Mouse (Mus musculus) NIH3T3 (cell line): ENCODE results near the gene Cxcl17.
A peak's percentile ranks its signal among the peaks of the same experiment; 100 is the strongest.
"Not testable (repeated sequence)": the region's sequence is repeated elsewhere in the genome, so short reads cannot be mapped to it uniquely, and the experiment has no call there.

Source experiments
- DNase-seq: peaks from one replicate; pipeline ENCODE4 v3.0.0-alpha.2; 2012; ENCODE audit warnings: low read depth

The Cxcl17 gene

DNA sequence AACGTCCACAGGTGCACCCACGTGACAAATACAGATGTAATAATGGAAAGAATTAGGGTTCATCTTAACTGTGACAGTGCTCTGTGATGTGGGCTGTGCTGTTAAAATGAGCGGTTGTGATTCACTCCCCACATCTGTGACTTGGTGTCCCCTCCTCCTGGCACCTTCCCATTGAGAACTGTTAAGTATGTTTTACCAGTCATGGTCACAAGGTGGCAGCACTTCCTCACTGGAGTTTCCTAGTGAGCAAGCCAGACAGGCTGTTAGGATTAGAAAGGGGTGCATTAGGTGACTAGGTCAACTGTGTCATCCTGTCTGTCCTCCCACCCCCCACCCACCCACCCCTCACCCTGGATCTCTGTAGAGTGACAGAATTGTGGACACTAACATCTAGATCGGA is 11.7 kb upstream of the Cxcl17 start:
- DNase-seq: peak; percentile 89

DNA sequence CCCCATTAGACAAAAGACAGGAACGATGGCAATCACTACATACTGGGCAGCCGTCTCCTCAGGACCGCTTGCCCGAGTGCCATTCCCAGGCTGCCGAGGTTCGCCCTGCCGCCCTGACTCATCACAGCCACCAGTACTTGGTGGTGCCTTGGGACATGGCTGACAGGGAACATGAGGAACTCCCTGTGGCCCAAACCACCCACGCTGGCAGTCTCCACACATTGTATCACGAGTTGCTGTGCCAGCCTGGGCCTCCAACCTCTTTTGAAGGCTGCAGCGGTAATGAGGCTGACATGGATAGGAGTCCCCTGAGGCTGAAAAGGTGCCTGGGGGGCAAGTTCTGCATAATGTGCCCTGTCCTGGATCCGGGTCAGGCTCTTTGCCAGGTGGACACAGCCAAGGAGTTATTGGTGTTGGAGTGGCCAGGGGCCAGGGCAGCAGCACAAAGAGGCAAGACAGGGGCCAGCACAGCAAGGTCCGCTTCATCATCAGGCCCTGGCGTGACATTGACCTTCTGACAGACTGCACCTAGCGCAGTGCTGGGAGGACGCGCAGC is 9.7 kb upstream of the Cxcl17 start:
- no peak for DNase-seq

DNA sequence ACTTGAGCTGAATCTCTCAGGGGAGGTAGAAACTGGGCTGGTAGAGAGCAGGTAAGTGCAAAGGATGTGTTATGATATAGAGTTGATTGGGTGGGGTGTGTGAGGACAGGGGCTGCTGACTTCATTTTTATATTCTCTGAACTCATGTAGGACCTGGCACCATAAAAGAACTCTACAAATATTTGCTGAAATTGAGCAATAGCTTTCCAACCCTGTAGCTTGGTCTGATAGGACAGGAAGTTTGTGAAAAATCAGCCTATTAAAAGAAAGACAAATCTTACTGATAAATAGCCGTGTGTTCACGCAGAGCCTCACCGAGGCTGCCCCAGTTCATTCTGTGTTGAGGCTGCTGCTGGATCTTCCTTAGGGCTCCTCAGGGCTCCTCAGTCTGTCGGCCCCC is 7.3 kb upstream of the Cxcl17 start:
- DNase-seq: no peak

DNA sequence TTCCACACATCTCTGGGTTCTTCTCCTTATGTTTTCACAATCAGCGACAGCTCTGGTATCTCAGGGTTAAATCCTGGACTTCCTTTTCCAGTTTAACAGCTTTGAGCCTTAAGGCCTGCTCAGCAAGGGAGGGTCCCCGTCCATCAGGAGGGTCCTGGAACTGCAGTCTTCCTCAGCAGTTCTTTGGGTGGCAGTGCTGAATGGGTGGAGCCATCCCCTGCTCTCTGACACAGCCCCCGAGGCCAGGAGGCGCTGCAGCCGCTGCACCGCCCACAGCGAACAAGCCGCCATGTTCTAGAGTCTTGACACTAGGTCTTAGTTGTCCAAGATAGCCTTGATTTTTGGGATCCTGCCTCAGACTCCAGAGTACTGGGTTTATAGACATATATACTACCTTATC is 6.8 kb upstream of the Cxcl17 start:
- no peak for DNase-seq

DNA sequence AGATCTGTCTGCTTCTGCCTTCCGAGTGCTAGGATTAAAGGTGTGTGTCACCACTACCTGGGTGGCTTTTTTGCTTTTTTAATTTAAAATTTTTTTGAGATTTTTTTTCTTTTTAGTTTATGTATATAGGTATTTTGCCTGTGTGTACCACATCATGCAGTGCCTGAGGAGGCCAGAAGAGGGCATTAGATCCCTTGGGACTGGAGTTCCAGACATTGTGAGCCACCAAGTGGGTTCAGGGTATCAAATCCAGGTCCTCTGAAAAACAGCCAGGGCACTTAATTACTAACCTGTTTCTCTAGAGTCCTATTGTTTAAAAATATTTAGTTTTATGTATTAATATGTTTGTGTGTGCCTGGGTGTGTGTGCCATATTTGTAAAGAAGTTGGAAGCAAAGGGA is 4.9 kb upstream of the Cxcl17 start:
- DNase-seq: peak; percentile 35

DNA sequence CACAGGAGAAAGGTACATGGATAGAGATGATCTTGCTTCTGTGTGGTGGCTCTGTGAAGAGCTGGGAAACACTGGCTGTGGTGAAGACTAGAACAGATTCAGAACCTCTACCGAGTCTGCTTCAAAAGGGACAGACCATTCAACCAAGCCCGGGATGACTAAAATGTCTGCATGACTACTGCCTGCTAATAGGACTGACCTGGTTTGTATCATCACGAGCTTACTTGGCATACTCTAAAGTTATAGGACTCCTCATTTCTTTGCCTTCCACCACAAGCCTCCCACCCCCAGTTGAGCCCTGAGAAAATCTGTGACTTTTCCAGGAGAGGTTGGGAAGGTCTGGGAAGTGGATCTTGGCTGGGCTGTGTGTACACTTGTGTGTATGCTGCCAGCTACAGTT is 825 bp downstream of the Cxcl17 start:
- peak; percentile 46 for DNase-seq

DNA sequence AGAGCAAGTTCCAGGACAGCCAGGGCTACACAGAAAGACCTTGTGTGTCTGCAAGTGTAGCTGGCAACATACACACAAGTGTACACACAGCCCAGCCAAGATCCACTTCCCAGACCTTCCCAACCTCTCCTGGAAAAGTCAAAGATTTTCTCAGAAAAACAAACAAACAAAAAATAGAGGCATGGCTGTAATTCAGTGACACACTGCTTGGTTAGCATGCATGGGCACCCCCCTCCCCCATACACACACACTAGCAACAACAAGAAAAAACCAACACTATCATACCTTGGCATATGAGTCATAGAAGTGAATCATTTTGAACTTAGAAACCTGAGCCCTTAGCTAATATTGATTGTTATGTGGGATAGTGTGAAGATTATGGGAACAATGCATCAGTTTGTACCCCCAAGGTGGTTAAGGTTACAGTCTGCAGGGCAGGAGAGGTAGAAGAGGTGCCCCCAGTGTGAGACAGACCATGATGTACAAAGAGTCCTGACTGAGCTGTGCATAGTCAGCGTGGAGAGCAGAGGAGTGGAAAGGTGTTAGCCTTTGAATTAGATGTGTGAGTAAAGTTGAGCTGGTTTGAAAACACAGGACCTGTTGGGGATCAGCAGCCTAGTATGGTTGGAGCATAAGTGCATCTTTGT is 1.6 kb downstream of the Cxcl17 start:
- DNase-seq: peak; percentile 73

DNA sequence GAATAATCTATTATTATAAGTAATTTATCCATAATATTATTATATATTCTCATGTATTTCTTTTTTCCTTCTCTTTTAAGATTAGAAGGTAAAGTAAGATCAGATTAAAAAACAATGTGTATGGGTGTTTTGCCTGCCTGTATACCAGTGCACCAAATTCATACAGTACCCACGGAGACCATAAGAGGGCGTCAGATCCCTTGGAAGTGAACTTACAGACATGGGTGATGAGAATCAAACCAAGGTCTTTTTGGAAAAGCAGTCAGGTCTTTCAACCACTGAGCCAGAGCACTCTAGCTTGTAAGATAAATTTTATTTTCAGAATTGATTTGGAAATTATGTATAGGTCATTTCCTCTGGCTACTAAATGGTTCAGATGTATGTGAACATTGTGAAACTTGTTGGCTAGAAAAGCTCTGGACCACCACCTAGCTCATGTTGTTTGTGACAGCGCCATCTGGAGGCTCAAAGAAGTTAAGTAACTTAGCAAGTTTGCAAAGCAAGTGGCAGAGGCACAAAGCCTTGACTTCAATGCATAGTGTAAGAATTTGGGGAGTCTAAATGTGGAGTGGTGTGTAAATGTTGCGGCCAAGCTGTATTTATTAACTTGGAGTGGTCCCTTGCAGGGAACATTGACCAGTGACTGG is 3.4 kb downstream of the Cxcl17 start:
- peak; percentile 78 for DNase-seq

DNA sequence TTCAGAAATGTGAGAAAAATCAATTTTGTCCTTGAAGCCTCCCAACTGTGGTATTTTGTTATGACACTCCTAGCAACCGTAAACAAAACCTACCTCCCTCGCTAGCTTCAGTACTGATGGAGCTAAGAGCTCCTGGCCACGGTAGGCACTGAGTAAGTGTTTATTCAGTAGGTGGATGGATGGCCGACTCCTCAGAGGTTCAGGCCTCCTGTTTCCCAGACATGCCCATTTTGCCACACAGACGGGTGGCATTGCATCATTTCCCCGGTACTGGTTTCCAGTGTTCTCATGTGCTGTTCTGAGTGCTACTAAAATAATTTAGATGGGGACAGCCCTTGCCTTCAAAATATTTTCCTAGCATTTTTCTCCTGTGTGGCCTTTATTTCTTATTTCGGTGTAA is 6.2 kb downstream of the Cxcl17 start:
- DNase-seq: no peak

DNA sequence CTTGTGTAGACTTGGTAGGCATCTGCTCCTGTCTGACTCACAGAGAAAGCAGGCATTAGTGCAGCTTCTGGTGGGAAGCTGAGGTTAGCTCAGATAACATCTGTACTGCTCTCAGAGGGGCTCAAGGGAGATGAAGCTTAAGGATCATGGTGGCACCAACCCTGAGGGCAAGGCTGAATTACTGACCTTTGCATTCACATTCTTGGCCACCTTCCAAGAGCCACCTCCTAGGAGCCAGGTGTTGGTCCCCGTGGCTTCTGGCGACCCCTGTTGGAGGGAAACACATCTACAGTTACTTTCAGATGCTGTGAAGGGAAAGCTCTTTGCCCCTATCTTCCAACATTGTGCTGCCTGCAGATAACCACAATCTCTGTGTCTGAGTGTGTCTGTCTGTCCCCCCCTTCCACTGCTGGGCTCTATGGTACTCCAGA is 10.0 kb downstream of the Cxcl17 start:
- peak; percentile 68 for DNase-seq

DNA sequence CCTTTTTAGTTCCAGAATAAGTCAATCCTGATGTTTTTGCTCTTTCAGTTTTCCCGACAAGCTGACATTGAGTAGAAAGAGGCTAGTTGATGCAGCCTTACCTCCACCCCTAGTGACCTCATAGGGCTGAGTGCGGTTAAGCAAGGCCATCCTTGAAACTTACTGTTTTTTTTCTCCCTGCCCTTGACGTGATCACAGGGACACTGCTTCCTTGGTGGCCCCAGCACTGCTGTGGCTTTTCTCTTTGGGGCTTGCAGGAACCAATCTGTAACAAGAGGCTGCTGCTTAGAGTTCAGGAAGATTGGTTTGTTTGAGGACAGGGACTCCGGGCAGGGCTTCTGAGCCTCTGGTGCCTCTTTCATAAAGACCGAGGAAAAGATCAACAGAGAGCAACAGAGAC is 10.7 kb downstream of the Cxcl17 start:
- DNase-seq: no peak

DNA sequence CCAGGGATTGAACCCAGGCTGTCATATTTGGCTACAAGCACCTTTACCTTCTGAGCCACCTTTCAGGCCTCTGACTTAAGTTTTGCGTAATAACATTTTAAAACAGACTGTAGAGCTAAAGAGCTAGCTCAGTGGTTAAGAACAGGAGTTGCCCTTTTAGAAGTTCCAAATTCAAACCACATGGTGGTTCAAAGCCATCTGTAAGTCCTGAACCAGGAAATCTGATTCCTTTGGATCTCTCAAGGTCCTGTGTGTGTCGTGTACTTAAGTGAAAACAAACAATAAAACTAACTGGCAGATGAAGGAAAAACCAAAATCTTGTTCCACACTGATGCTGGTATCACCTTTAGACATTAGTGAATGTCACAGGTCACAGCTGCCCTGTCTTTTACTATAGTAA is 11.1 kb downstream of the Cxcl17 start:
- DNase-seq: peak; percentile 49

DNA sequence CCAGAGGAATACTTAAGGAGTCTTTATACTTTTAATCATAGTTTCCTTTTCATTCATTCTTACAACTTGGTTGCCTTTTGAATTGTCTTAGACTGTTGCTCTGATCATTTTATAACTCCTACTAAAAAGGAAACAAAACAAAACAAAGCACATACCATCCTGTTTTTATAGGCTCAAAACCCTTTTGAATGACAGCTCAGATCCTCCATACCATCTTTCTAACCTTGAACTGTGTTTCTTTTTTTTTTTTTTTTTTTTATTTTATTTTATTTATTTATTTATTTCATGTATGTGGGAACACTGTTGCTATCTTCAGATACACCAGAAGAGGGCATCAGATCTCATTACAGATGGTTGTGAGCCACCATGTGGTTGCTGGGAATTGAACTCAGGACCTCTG is 13.7 kb downstream of the Cxcl17 start:
- not testable (repeated sequence) for DNase-seq

DNA sequence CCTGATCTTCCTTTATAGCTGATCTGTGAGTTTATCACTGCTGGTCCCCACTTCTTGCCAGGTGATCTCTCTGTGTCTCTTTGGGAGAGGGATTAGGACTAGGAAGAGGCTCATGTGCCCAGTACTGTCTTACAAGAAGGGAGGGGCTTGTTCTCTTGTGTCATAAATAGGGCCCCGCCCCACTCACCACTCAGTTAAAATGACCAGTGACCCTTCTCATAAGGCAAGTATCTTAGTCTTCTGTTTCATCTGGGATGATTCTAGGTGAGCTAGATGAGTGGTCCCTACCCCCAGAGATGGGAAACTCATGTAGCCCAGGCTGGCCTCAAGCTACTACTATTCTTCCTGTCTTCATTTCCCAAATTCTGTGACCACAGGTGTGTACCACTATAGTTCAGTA is 14.1 kb downstream of the Cxcl17 start, which contains the start of gene Lipe:
Gene Lipe, minus strand, starts transcription at position 101 of the 400 bp plus-strand sequence.
- DNase-seq: no peak

DNA sequence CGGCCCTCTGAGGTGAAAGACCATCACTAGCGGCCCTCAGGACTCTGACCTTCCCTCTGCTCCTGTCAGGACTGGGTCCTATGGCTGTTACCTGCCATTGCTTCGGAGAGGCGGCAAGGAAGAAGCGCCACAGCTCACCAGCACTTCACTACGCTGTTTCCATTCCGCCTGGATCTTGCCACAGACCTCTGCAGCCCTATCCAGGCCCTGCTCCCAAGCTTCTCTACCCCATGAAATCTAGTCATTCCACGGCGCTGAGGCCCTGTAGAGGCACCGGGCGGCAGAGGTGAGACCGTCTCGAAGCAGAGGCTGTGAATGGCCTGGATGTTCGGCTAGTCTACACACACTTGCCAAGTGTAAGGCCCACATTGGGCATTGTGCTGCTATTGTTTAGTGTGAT is 16.1 kb downstream of the Cxcl17 start:
- DNase-seq: no peak

DNA sequence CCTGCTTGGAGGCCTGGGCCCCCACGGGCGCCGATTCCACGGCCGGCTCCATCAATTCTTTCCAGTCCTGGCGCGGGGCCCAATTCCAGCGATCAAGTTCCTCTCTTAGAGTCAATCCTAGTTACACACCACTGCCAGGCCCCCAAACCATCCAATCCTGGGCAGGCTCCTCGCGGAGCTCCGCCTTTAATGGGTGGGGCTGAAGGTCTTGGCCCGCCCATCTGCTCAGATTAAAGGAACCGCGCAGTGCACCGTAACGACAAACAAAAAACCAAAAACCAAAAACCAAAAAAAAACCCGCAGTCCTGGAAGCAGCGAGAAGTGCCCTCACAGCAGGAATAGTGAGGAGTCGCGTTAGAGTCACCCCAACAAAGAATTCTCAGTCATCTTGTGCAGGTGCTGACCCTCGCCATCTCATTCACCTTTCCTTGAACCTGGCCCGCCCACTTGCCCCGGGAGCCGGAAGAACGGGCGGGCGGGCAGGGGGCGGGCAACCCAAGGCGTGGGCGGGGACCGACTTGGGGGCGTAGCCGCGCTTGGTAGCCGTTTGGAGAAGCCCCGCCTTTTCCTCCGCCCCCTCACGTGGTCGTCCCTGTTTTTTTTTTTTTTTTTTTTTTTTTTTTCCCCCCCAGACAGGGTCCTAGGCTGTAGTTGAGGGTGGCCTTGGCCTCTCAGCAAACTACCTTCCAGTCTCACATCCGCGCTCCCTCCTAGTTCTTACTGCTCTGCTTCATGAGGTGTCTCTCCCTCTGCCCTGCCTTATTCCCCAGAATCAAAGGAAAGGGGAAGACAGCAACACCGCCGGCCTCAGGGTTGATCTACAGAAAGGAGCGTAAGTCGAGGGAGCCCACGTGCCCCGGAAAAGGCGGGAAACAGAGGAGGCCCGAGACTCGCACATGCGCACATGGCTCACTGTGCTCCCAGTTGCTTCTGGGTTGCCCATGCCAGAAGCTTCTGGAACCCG is 16.8 kb downstream of the Cxcl17 start:
- peak; percentile 97 for DNase-seq

DNA sequence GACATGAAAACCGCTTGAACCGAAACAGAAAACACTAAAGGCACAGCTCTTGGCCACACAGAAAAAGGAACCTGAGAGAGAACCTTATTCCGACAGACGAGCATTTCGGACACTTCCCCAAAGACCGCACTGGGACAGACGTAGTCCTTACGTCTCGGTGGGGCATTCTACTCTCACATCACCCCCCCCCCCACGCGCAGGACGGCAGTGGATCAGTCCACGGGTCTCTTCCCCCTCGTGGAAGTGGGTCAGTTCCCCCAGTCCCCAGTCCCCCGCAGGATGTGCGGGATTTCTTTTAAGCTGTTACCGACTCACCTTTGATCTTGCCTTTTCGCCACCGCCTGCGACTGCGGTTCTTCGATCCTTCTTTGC is 17.5 kb downstream of the Cxcl17 start:
- peak; percentile 33 for DNase-seq

DNA sequence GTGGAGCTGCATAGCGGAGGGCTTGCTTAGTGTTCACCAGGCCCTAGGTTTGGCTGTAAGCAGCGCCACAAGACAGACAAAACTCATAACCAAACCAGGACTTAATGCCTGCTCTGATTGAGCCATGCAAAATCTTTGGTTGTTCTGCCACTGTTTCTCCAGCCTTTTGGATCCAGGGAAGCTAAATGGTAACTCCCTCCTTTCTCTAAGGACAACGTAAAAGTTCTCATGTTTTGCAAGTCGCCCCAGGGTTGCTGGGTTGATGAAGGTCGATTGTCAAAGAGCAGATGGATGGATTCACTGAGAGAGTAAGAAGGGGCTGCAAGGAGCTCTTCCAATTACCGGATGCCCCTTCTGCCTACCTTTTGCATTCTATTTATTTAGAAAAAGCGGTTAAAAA is 17.9 kb downstream of the Cxcl17 start:
- no peak for DNase-seq

DNA sequence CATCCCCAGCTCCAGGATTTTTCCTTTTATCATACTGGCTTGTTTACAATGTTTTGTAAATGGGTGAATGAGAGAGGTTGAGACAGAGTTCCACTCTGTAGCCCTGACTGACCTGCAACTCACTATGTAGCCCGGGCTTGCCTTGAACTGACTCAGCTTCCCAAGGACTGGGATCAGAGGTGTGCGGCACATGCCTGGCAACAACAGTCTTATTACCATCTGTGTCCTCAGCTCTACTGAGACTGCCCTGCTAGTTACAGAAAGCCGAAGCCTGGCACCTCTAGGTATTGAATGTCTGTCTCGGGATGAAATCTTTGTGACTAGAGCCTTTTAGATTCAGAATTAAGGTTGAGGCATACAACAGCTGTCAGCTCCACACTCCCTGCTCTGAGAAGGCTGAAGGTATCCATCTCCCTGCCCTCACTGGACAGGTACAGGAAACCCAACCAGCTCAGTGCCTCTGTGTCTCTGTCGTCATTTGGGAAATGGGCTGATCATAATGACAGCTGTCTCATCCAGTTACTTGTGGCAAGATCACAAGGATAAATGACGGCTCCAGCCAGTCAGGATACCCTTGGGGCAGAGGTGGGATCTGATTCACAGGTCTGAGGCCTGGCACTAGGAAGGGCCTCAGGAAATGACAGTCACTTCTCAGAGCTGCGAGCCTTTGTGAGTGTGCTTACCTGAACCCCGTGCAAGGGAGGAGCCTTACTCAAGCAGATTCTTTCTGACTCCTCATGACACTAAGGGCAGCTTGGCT is 19.1 kb downstream of the Cxcl17 start:
- no peak for DNase-seq

DNA sequence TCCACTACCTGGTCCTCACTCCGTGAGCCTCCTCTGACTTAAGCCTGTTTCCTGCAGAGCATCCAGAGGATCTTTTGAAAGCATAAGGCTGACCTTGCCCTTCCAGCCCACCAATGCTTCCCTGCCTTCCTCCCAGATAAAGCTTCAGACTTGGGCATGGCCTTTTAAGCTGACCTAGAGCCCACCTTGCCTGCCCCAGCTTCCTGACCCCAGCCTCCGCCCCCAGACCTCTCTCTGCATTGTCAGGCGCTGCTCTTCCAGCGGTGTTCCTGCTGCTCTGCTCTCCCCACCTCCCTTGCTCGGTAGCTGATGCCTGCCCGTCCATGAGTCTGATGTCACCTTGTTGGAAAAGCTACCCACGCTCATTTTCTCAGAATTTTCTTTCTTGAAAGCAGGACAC is 19.8 kb downstream of the Cxcl17 start:
- no peak for DNase-seq

DNA sequence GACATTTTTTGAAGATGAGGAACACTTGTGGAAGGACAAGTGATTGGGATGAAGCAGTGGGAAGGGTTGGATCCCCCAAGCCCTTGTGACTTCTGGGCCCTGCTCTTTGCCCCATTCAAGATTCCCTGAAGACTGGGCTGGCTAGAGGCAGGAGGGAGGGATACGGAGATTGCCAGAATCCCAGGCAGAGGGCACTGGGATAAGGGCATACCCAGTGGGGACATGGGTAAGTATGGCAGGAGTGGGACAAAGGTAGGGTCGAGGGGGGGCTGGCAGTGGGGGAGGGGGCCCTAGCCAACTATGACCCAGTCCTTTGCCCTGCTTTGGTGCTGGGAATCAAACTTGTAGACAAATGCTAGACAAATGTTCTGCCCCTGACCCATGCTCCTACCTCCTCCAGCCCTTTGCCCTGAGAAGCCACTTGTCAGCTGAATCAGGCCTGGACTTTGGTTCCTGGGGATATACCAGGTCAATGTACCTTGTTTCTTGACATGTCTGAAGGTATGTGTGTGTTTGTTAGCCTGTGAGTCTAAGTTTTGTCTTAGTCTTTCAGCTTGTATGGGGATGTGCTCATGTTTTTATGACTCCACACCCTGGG is 20.7 kb downstream of the Cxcl17 start:
- no peak for DNase-seq
